Mouse (Mus musculus) E14TG2a.4 (cell line): ENCODE data around the gene Adora2a.

Experiments
- H3K27me3 ChIP-seq: 2 replicates; pipeline ENCODE4 v1.6.1; 2014; ENCODE audit warnings: low read length, control low read depth; ENCODE audit not compliant: insufficient read depth
- H3K36me3 ChIP-seq: 2 replicates; pipeline ENCODE4 v1.6.1; 2014; ENCODE audit warnings: low read length, control low read depth; ENCODE audit not compliant: insufficient read depth
- H3K4me1 ChIP-seq: replicated peaks from 2 replicates; pipeline ENCODE4 v1.6.1; 2014; ENCODE audit warnings: low read depth, low read length, control low read depth
- H3K4me3 ChIP-seq: replicated peaks from 2 replicates; pipeline ENCODE4 v1.5.1; 2014; ENCODE audit warnings: mild to moderate bottlenecking, low read length
- H3K9me3 ChIP-seq: 2 replicates; pipeline ENCODE4 v1.6.1; 2014; ENCODE audit warnings: low read length, control low read depth
- CTCF ChIP-seq: conservative IDR thresholded peaks from 2 replicates; pipeline ENCODE4 v1.5.1; 2014; ENCODE audit warnings: low read length
- NANOG ChIP-seq: IDR thresholded peaks from 2 replicates; pipeline ENCODE4 v1.6.1; 2014; ENCODE audit warnings: borderline replicate concordance, low read length, mixed read lengths
- POU5F1 ChIP-seq: IDR thresholded peaks from 2 replicates; pipeline ENCODE4 v1.6.1; 2014; ENCODE audit warnings: low read length, borderline replicate concordance

Gene Adora2a

GRCm38 (mm10) chr10:75316872-75316907, at the start of gene Adora2a:
Gene Adora2a, plus strand, starts transcription at chr10:75316877.
- TF ChIP-seq CTCF: no peak
- no peak for TF ChIP-seq POU5F1
- no peak for TF ChIP-seq NANOG
- H3K36me3 ChIP-seq: peaks cover 13% of the 10 kb centered on the region

DNA sequence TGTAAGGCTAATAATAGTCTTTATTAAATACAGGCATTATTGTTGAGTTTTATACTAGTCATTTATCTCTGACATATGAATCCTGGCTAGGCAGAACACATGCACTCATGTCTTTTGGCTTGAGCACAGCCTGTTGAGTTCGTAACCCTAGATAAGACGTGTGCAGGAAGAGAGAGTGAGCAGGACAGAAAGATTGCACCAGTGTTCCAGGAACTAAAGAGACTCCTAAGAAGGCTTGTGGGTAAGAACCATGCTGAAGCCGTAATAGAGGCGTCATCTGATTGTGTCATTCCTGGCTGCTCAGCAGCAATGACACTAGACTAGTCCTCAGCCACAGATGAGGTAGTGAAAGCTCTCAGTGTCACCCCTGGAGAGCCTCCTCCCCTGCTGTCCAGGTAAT, 43.7 kb upstream of the Adora2a start:
- no peak overlapping the region for H3K4me3 ChIP-seq
- peaks cover 68% of the 10 kb centered on the region for H3K36me3 ChIP-seq
- no peaks in the 10 kb centered on the region for H3K9me3 ChIP-seq
- TF ChIP-seq POU5F1 (no peak), CTCF (no peak), NANOG (no peak)
- H3K4me1 ChIP-seq: peaks cover 15% of the 10 kb centered on the region
- no peaks in the 10 kb centered on the region for H3K27me3 ChIP-seq

More at GRCm38 (mm10) chr10:75316872-75316907, at the start of gene Adora2a:
- Histone ChIP-seq H3K4me1 (peaks cover 20% of the 10 kb centered on the region), H3K9me3 (peaks cover 5% of the 10 kb centered on the region; the same call in 1 of the 2 replicates), H3K27me3 (peaks cover 60% of the 10 kb centered on the region), H3K4me3 (peak within 1 kb of the TSS; percentile 84)

GRCm38 (mm10) chr10:75276427-75277013, 40.2 kb upstream of the Adora2a start:
- Histone ChIP-seq H3K27me3 (no peaks in the 10 kb centered on the region), H3K36me3 (peaks cover 68% of the 10 kb centered on the region), H3K9me3 (no peaks in the 10 kb centered on the region), H3K4me1 (peaks cover 20% of the 10 kb centered on the region), H3K4me3 (no peak overlapping the region)
- TF ChIP-seq POU5F1 (no peak), CTCF (no peak), NANOG (no peak)

GRCm38 (mm10) chr10:75277501-75277900, 39.2 kb upstream of the Adora2a start:
- Histone ChIP-seq H3K4me3 (no peak overlapping the region), H3K9me3 (no peaks in the 10 kb centered on the region), H3K4me1 (peaks cover 20% of the 10 kb centered on the region), H3K36me3 (peaks cover 65% of the 10 kb centered on the region), H3K27me3 (no peaks in the 10 kb centered on the region)
- TF ChIP-seq CTCF (peak; percentile 51), NANOG (no peak)

DNA sequence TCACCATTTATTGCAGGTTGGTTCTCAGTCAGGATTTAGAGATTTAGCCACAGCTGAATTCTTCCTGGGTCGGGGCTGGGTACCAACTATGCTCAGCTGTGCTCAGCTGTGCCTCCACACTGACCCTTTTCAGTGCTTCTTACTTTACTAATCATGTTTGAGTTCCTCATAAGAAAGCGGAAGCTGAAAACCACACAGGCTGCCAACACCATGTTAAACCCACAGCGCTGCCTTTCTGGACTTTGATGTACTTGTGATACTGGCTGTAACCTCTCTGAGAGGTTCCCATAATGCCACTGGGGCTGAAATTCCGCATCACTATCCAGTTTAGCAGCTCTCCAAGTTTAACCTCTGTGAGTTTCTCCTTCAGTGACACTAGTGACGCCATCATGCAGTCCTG, 34.0 kb upstream of the Adora2a start:
- Histone ChIP-seq H3K9me3 (no peaks in the 10 kb centered on the region), H3K4me3 (no peak overlapping the region), H3K4me1 (peaks cover 16% of the 10 kb centered on the region), H3K36me3 (peaks cover 47% of the 10 kb centered on the region), H3K27me3 (no peaks in the 10 kb centered on the region)
- TF ChIP-seq NANOG: no peak
- no peak for TF ChIP-seq CTCF
- no peak for TF ChIP-seq POU5F1

- no peak for TF ChIP-seq CTCF
- no peak for TF ChIP-seq POU5F1
- no peak for TF ChIP-seq NANOG
- no peaks in the 10 kb centered on the region for H3K9me3 ChIP-seq
- H3K36me3 ChIP-seq: peaks cover 54% of the 10 kb centered on the region
- no peak overlapping the region for H3K4me3 ChIP-seq
- peaks cover 8% of the 10 kb centered on the region for H3K4me1 ChIP-seq
- H3K27me3 ChIP-seq: no peaks in the 10 kb centered on the region
These were observed 32.9 kb upstream of the Adora2a start for GRCm38 (mm10) chr10:75283821-75284220.

DNA sequence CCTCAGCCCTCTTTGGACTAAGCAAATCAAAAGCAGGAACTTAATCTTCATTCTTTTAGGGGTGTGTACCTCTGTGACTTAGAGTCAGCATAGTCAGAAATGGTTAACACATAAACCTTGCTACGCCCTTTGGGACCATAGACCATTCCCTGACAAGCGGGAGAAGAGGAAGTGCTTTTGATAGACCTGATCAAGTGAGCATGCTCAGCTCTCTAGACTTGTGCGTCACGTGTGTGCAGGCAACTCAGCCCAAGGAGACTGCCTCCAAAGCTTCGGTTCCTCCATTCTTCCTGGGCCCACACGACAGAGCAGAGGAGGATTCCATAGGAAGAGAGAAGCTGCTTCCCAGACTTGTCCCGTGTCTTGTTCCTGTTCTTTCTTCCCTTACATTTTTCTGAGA, 28.1 kb upstream of the Adora2a start:
- TF ChIP-seq NANOG (no peak), CTCF (no peak), POU5F1 (no peak)
- H3K4me3 ChIP-seq: no peak overlapping the region
- peaks cover 5% of the 10 kb centered on the region for H3K4me1 ChIP-seq
- H3K9me3 ChIP-seq: no peaks in the 10 kb centered on the region
- H3K36me3 ChIP-seq: peaks cover 33% of the 10 kb centered on the region
- H3K27me3 ChIP-seq: no peaks in the 10 kb centered on the region

- Histone ChIP-seq H3K4me3 (no peak overlapping the region), H3K27me3 (no peaks in the 10 kb centered on the region), H3K4me1 (no peaks in the 10 kb centered on the region), H3K36me3 (peaks cover 30% of the 10 kb centered on the region), H3K9me3 (no peaks in the 10 kb centered on the region)
- no peak for TF ChIP-seq POU5F1
- no peak for TF ChIP-seq CTCF
- TF ChIP-seq NANOG: no peak
These were observed 27.3 kb upstream of the Adora2a start for GRCm38 (mm10) chr10:75289392-75289791.

GRCm38 (mm10) chr10:75290650-75291049, 26.0 kb upstream of the Adora2a start:
- Histone ChIP-seq H3K4me1 (no peaks in the 10 kb centered on the region), H3K9me3 (no peaks in the 10 kb centered on the region), H3K36me3 (peaks cover 34% of the 10 kb centered on the region), H3K27me3 (no peaks in the 10 kb centered on the region), H3K4me3 (no peak overlapping the region)
- TF ChIP-seq CTCF (no peak), POU5F1 (no peak), NANOG (no peak)
